Mouse (Mus musculus) kidney, embryonic 16.5 days (tissue): ENCODE results near the gene Slc5a3. TPM values are rescaled to one million over a fixed set of nuclear protein-coding genes. Genes with fewer than 3 reads are reported as not detected.
"Not testable (repeated sequence)": the region's sequence is repeated elsewhere in the genome, so short reads cannot be mapped to it uniquely, and the experiment has no call there.

Experiments
- ATAC-seq: fragments of 200-750 bp; cut with Nextera tagmentation; 2 replicates; pipeline ENCODE4 v1.8.0; 2017; ENCODE audit warnings: moderate TSS enrichment; ENCODE audit not compliant: low FRiP score, low TSS enrichment
- H3K27ac ChIP-seq: fragments of 300-500 bp; sonication (generic); 2 replicates; pipeline ENCODE4 v1.5.1; 2014; ENCODE audit warnings: low read length
- H3K27me3 ChIP-seq: fragments of 300-500 bp; sonication (generic); 2 replicates; pipeline ENCODE4 v1.6.1; 2014; ENCODE audit warnings: low read length, control low read depth, mixed read lengths; ENCODE audit not compliant: insufficient read depth
- H3K36me3 ChIP-seq: fragments of 300-500 bp; sonication (generic); 2 replicates; pipeline ENCODE4 v1.6.1; 2014; ENCODE audit warnings: low read length, control low read depth, mixed read lengths; ENCODE audit not compliant: insufficient read depth
- H3K4me1 ChIP-seq: fragments of 300-500 bp; sonication (generic); 2 replicates; pipeline ENCODE4 v1.6.1; 2014; ENCODE audit warnings: low read length, control low read depth, mixed read lengths; ENCODE audit not compliant: insufficient read depth
- H3K4me2 ChIP-seq: fragments of 300-500 bp; sonication (generic); replicated peaks from 2 replicates; pipeline ENCODE4 v1.6.1; 2014; ENCODE audit warnings: low read depth, low read length
- H3K4me3 ChIP-seq: fragments of 300-500 bp; sonication (generic); 2 replicates; pipeline ENCODE4 v1.5.1; 2014; ENCODE audit warnings: mild to moderate bottlenecking, low read length
- H3K9ac ChIP-seq: fragments of 300-500 bp; sonication (generic); replicated peaks from 2 replicates; pipeline ENCODE4 v1.6.1; 2014; ENCODE audit warnings: low read length
- H3K9me3 ChIP-seq: fragments of 300-500 bp; sonication (generic); 2 replicates; pipeline ENCODE4 v1.6.1; 2016; ENCODE audit warnings: low read length, control low read depth
- WGBS: fragments of 180-500 bp; shearing (Covaris S2); extraction: QIAGEN DNeasy Blood & Tissue Kit; methylation state at CpG from one replicate; pipeline ENCODE4 v1.1.7; 2014; 5-methylcytosine and 5-hydroxymethylcytosine counted together
- polyA plus RNA-seq: library from polyadenylated mRNA; unstranded; fragments of >200 nt; fragmentation: Nextera tagmentation; extraction: Ambion mirVana; gene quantifications from 2 replicates; pipeline ENCODE4 v1.2.1, GENCODE M21; 2015

The Slc5a3 gene
- polyA plus RNA-seq, 1 experiment from 2014 or later: 11.2 TPM

DNA sequence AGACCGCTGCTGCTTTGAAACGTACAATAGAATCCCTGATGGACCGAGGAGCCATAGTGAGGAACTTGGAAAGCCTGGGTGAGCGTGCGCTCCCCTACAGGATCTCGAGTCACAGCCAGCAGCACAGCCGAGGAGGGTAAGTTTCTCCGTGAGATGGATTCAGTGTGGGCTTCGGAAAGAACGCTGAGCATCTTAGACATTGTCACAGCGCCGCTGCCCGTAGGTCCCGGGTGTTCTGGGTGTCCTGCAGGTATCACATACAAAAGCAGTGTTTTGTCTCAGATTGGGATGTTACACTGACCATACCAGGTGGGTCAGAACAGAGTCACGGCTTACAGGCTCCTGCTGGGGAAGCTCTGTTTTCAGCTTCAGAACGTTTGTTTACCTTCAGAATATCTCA lies 41.5 kb downstream of the Slc5a3 start:
- no peak overlapping the region for H3K4me3 ChIP-seq
- H3K27me3 ChIP-seq: no peaks in the 10 kb centered on the region
- H3K4me2 ChIP-seq: no peak overlapping the region
- H3K9ac ChIP-seq: no peak overlapping the region
- no peak for ATAC-seq
- WGBS: 80% methylated on average over 16 of the region's 16 CpGs
- H3K36me3 ChIP-seq: peaks cover 9% of the 10 kb centered on the region
- H3K4me1 ChIP-seq: peaks cover 14% of the 10 kb centered on the region
- H3K9me3 ChIP-seq: no peaks in the 10 kb centered on the region
- no peak overlapping the region for H3K27ac ChIP-seq

DNA sequence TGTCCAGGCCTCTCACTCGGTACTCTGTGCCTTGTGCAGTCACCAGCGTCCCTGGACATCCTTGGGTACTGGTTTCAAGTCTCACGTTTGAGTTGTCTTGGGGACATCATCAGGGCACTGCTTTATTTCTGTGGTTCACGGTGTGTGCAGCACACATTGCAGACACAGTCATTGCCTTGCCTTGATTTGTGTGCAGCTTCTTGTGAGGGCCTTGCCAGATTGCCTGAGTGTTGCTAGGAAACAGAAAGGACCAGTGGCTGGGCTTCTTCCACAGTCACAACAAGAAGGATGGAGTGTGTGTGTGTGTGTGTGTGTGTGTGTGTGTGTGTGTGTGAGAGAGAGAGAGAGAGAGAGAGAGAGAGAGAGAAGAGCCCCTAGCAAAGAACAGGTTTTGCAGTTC lies 42.0 kb downstream of the Slc5a3 start:
- H3K27ac ChIP-seq: no peak overlapping the region
- no peak for ATAC-seq

DNA sequence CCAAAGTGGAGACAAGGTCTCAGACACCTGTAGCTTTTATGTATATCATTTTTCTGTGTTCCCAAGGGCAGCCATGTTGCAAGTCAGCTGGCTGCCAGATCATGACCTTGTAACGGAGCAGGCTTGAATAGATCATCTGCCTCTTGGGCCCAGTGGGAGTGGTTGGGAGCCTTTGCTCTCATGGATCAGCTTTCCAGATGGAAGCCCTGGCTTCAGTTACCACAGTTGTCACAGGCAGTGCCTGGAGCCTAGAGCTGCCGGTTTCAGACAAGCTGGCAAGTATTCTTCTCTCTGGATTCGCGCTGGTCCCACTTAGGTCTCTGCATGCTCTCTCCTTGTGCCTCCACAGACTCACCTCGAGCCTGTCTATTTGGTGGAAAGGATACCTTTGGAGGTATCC lies 44.0 kb downstream of the Slc5a3 start:
- H3K4me2 ChIP-seq: no peak overlapping the region
- no peak for ATAC-seq
- no peak overlapping the region for H3K9ac ChIP-seq
- no peak overlapping the region for H3K27ac ChIP-seq
- H3K36me3 ChIP-seq: peaks cover 9% of the 10 kb centered on the region; the same call in 1 of the 2 replicates
- peaks cover 17% of the 10 kb centered on the region for H3K4me1 ChIP-seq
- no peak overlapping the region for H3K4me3 ChIP-seq
- H3K27me3 ChIP-seq: no peaks in the 10 kb centered on the region
- WGBS: 60% methylated on average over 5 of the region's 5 CpGs
- no peaks in the 10 kb centered on the region for H3K9me3 ChIP-seq

More for the DNA sequence above, 42.0 kb downstream of the Slc5a3 start:
- Histone ChIP-seq H3K27me3 (no peaks in the 10 kb centered on the region), H3K4me2 (no peak overlapping the region), H3K9ac (no peak overlapping the region), H3K9me3 (no peaks in the 10 kb centered on the region), H3K4me3 (no peak overlapping the region), H3K36me3 (peaks cover 9% of the 10 kb centered on the region; the same call in 1 of the 2 replicates), H3K4me1 (peaks cover 14% of the 10 kb centered on the region)
- 70% methylated on average over 4 of the region's 4 CpGs for WGBS

DNA sequence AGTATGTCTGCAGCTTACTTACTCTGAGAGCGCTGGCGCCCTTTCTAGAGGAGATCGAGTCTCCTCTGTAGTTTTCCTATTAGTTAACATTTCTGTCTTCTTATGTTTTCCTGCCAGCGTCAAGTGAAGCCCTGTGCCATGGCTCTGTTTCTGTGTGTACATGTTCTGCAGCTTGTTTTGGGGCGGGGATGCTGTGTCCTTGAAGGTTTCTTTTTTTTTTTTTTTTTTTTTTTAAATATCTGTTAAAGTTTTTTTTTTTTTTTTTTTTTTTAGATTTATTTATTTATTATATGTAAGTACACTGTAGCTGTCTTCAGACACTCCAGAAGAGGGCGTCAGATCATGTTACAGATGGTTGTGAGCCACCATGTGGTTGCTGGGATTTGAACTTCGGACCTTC lies 44.8 kb downstream of the Slc5a3 start:
- 93% methylated on average over 6 of the region's 7 CpGs for WGBS
- peaks cover 17% of the 10 kb centered on the region for H3K4me1 ChIP-seq
- ATAC-seq, H3K27ac ChIP-seq, H3K36me3 ChIP-seq, H3K4me3 ChIP-seq, H3K9me3 ChIP-seq, H3K4me2 ChIP-seq, H3K27me3 ChIP-seq, H3K9ac ChIP-seq: not testable (repeated sequence)

DNA sequence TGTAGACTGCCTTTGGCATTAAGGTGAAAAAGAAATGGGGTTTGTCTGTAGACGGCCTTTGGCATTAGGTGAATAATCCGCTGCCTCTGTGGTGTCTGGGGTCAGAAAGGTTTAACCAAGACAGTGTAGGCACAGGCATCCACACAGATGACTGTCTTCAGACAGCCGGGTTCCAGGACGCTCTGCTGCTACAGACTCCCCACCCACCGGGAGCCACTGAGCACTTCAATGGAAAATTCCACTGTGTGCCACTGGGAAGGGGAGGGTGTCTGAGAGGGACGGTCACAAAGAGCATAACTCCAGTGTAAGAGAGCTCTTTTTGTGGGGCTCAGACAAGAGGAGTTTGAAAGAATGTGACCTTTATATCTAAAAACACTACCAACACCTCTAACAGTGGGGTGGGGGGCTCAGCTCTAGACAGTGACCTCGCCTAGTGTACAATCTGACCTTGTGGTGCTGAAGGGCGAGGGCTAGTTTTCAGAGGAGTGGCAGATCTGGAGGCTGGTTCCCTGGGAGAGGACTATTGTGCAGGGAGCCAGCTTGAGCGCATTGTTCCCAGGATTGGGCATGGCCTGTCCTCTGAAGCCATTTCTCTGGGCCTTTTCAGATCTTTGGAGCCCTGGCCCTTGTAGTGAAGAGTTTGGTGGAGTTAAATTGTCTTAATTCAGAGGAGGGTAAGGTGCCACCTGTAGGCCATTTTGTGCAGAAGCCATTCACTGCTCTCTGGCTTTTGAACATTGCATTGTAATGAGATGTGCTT lies 45.6 kb downstream of the Slc5a3 start:
- peak overlapping the region; percentile 68 for H3K27ac ChIP-seq
- H3K4me1 ChIP-seq: peaks cover 12% of the 10 kb centered on the region; the same call in 1 of the 2 replicates
- H3K9ac ChIP-seq: no peak overlapping the region
- WGBS: 53% methylated on average over 9 of the region's 9 CpGs
- H3K27me3 ChIP-seq: no peaks in the 10 kb centered on the region
- no peak overlapping the region for H3K4me3 ChIP-seq
- ATAC-seq: peak; percentile 73
- no peak overlapping the region for H3K4me2 ChIP-seq
- H3K36me3 ChIP-seq: peaks cover 9% of the 10 kb centered on the region; the same call in 1 of the 2 replicates
- no peaks in the 10 kb centered on the region for H3K9me3 ChIP-seq

DNA sequence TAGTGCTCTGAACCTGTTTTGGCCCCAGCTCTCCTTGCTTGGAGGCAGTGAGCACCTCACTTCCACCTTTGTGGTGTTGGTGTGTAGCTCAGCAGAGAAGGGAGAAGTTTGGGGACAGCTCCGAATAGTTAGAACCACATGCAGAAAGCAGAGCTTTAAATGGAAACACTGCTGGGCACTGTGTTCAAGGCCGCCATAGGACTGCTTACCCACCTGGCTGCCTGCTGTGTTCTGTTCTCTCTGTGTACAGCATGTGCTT lies 46.1 kb downstream of the Slc5a3 start:
- peaks cover 9% of the 10 kb centered on the region; the same call in 1 of the 2 replicates for H3K36me3 ChIP-seq
- no peak for ATAC-seq
- H3K9ac ChIP-seq: no peak overlapping the region
- no peak overlapping the region for H3K4me3 ChIP-seq
- H3K27me3 ChIP-seq: no peaks in the 10 kb centered on the region
- no peak overlapping the region for H3K4me2 ChIP-seq
- H3K4me1 ChIP-seq: peaks cover 12% of the 10 kb centered on the region; the same call in 1 of the 2 replicates
- H3K9me3 ChIP-seq: no peaks in the 10 kb centered on the region
- 95% methylated on average over 2 of the region's 2 CpGs for WGBS
- H3K27ac ChIP-seq: no peak overlapping the region; the same call in 1 of the 2 replicates

DNA sequence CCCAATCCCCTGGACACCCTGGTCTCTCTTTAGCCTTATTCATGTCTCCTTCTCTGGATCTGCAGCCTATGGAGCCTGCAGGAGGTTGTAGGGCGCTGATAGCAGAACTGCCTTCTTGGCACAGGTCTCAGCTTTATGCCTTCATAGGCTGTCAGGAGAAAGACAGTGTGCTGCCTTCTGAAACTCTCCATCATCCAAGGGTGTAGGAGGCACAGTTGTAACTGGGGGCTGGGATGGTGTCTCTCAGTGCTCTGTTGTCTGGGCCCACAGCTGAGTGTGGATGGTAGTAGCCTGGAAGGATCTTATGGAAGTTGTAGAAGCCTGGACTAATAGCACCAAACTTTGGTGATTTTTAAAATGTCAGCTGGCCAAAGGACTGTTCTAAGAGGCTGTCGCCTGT lies 46.8 kb downstream of the Slc5a3 start:
- H3K4me2 ChIP-seq: no peak overlapping the region
- WGBS: 82% methylated on average over 2 of the region's 2 CpGs
- no peak overlapping the region for H3K4me3 ChIP-seq
- no peak for ATAC-seq
- no peak overlapping the region for H3K27ac ChIP-seq
- H3K36me3 ChIP-seq: peaks cover 5% of the 10 kb centered on the region; the same call in 1 of the 2 replicates
- H3K4me1 ChIP-seq: peaks cover 12% of the 10 kb centered on the region; the same call in 1 of the 2 replicates
- no peaks in the 10 kb centered on the region for H3K9me3 ChIP-seq
- H3K9ac ChIP-seq: no peak overlapping the region
- H3K27me3 ChIP-seq: no peaks in the 10 kb centered on the region

DNA sequence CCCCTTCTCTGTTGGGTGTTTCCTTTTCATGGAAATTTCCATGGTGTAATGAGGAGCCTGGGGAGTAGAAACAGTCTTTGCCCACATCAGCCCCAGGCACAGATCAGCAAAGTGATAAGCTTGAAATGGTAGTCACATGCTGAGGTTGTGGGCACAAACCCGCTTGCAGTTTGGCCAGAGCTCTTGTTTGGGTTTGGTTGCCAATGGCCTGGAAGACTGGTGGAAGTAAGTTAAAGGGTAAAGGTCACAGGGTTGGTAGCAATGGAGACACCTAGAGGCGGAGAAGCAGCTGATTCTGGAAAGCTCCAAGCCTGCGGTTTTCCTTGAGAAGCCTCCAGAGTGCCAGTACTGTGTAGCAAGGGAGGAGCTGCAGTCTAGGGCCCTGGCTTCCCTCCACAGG lies 47.5 kb downstream of the Slc5a3 start:
- Histone ChIP-seq H3K36me3 (0 out of 2 replicates have a peak, but pooled peaks cover 3% of the 10 kb centered on the region), H3K27me3 (no peaks in the 10 kb centered on the region), H3K4me1 (peaks cover 12% of the 10 kb centered on the region; the same call in 1 of the 2 replicates), H3K4me2 (no peak overlapping the region), H3K27ac (no peak overlapping the region), H3K9me3 (no peaks in the 10 kb centered on the region), H3K9ac (no peak overlapping the region), H3K4me3 (no peak overlapping the region)
- WGBS: 68% methylated on average over 3 of the region's 3 CpGs
- no peak for ATAC-seq

DNA sequence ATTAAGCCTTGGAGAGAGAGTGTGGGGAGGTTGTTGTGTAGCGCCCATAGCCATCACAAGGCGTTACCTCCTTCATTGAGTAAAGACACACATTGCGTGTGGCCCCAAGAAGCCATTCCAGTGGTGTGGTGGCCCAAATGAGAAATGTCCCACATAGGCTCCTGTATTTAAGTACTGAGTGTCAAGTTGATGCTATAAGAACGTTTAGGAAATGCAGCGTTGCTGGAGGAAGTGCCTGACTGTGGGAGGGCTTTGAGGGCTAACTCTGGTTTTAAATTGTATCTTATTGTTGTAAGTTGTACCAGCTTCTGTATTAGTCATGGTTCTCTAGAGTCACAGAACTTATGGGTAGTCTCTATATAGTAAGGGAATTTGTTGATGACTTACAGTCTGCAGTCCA lies 49.2 kb downstream of the Slc5a3 start:
- peaks cover 12% of the 10 kb centered on the region; the same call in 1 of the 2 replicates for H3K4me1 ChIP-seq
- H3K9me3 ChIP-seq: no peaks in the 10 kb centered on the region
- H3K9ac ChIP-seq: no peak overlapping the region
- H3K4me2 ChIP-seq: no peak overlapping the region
- no peak for ATAC-seq
- no peak overlapping the region for H3K27ac ChIP-seq
- no peak overlapping the region for H3K4me3 ChIP-seq
- no peaks in the 10 kb centered on the region for H3K27me3 ChIP-seq
- peaks cover 4% of the 10 kb centered on the region; the same call in 1 of the 2 replicates for H3K36me3 ChIP-seq
- 95% methylated on average over 5 of the region's 5 CpGs for WGBS

DNA sequence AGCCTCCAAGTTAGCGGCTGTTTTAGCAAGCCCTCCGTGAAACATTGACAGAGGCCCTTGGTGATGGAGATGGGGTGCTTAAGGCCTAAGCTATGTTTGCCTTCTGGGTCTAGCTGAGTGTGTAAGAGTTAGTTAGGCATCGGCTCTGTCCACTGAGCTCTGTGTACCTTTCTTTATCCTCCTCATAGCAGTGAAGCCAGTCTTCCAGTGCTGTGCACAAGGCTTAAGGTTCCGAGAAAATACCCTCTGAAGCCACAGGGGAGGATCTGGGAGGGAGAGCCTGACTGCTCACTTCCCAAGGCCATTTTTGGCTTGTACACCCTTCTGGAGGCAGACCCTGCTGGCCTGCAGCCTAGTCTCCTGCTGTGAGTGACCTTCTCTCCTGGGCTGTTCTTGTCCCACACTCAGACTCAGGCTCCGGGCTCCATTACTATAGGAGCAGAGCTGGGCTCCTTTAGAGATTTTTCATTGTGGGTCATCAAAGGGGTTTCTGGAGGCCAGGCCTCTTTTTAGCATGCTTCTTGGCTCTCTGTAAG lies 56.7 kb downstream of the Slc5a3 start:
- H3K27ac ChIP-seq: no peak overlapping the region
- ATAC-seq: no peak

More for the DNA sequence above, 56.7 kb downstream of the Slc5a3 start:
- peaks cover 7% of the 10 kb centered on the region; the same call in 1 of the 2 replicates for H3K4me1 ChIP-seq
- no peak overlapping the region for H3K4me3 ChIP-seq
- WGBS: 77% methylated on average over 5 of the region's 5 CpGs
- peaks cover 15% of the 10 kb centered on the region for H3K36me3 ChIP-seq
- no peak overlapping the region for H3K9ac ChIP-seq
- H3K4me2 ChIP-seq: no peak overlapping the region
- no peaks in the 10 kb centered on the region for H3K9me3 ChIP-seq
- no peaks in the 10 kb centered on the region for H3K27me3 ChIP-seq
